Mouse (Mus musculus): ENCODE results near the gene Rsbn1l. TPM values are rescaled to one million over a fixed set of nuclear protein-coding genes. Genes with fewer than 3 reads are reported as not detected.
A peak's percentile ranks its signal among the peaks of the same experiment; 100 is the strongest.

Gene Rsbn1l
- polyA plus RNA-seq, 1 experiment = 6.1 TPM

GRCm38 (mm10) chr5:20967942-20968341 is 11.7 kb upstream of the Rsbn1l start:
- TF ChIP-seq CTCF (IDR thresholded peaks at IDR 0.05; ENCODE audit: extremely low read depth, insufficient read depth, insufficient read length, insufficient replicate concordance) = no peak
- TF ChIP-seq POLR2A (IDR thresholded peaks at IDR 0.05; ENCODE audit: low read depth, low read length) = no peak
- Histone ChIP-seq H3K4me1 (ENCODE audit: control insufficient read depth, insufficient read depth, insufficient read length) (peaks cover 3% of the 10 kb centered on the region; the same call in 1 of the 2 replicates), H3K27ac (ENCODE audit: insufficient read depth, low read length) (peak overlapping the region; percentile 54), H3K27me3 (ENCODE audit: control insufficient read depth, insufficient read depth, low read length) (no peaks in the 10 kb centered on the region), H3K4me3 (ENCODE audit: extremely low read depth, insufficient read depth, insufficient read length) (peak overlapping the region; percentile 3; the same call in 1 of the 2 replicates), H3K36me3 (ENCODE audit: control insufficient read depth, insufficient read depth, low read length) (no peaks in the 10 kb centered on the region)
- DNase-seq (ENCODE audit: low read depth in 1 of 2, low spot score in 2 of 2) = peak in 1 of 2 experiments; percentile 33
- whole genome bisulfite sequencing = 5% methylated on average over 4 of the region's 4 CpGs

- TF ChIP-seq CTCF (IDR thresholded peaks at IDR 0.05; ENCODE audit: extremely low read depth, insufficient read depth, insufficient read length, insufficient replicate concordance) = no peak
- TF ChIP-seq POLR2A (IDR thresholded peaks at IDR 0.05; ENCODE audit: low read depth, low read length) = no peak
- WGBS = 89% methylated on average over 6 of the region's 6 CpGs
- Histone ChIP-seq H3K36me3 (ENCODE audit: control insufficient read depth, insufficient read depth, low read length) (no peaks in the 10 kb centered on the region; the same call in 1 of the 2 replicates), H3K4me3 (ENCODE audit: extremely low read depth, insufficient read depth, insufficient read length) (no peak overlapping the region), H3K4me1 (ENCODE audit: control insufficient read depth, insufficient read depth, insufficient read length) (peaks cover 3% of the 10 kb centered on the region; the same call in 1 of the 2 replicates), H3K27ac (ENCODE audit: insufficient read depth, low read length) (no peak overlapping the region), H3K27me3 (ENCODE audit: control insufficient read depth, insufficient read depth, low read length) (no peaks in the 10 kb centered on the region)
- DNase-seq (ENCODE audit: low read depth in 1 of 2, low spot score in 2 of 2) = no peak
Observed at GRCm38 (mm10) chr5:20964446-20964845, 8.2 kb upstream of the Rsbn1l start.

GRCm38 (mm10) chr5:20963295-20963694 is 7.1 kb upstream of the Rsbn1l start:
- Histone ChIP-seq H3K36me3 (ENCODE audit: control insufficient read depth, insufficient read depth, low read length) (no peaks in the 10 kb centered on the region; the same call in 1 of the 2 replicates), H3K27me3 (ENCODE audit: control insufficient read depth, insufficient read depth, low read length) (no peaks in the 10 kb centered on the region), H3K4me3 (ENCODE audit: extremely low read depth, insufficient read depth, insufficient read length) (no peak overlapping the region), H3K4me1 (ENCODE audit: control insufficient read depth, insufficient read depth, insufficient read length) (peaks cover 3% of the 10 kb centered on the region; the same call in 1 of the 2 replicates), H3K27ac (ENCODE audit: insufficient read depth, low read length) (no peak overlapping the region)
- no peak for DNase-seq (ENCODE audit: low read depth in 1 of 2, low spot score in 2 of 2)
- WGBS = 96% methylated on average over 9 of the region's 9 CpGs
- TF ChIP-seq POLR2A (IDR thresholded peaks at IDR 0.05; ENCODE audit: low read depth, low read length) (no peak), CTCF (IDR thresholded peaks at IDR 0.05; ENCODE audit: extremely low read depth, insufficient read depth, insufficient read length, insufficient replicate concordance) (no peak)

GRCm38 (mm10) chr5:20960927-20961326 is 4.7 kb upstream of the Rsbn1l start:
- H3K4me3 ChIP-seq (ENCODE audit: extremely low read depth, insufficient read depth, insufficient read length) = no peak overlapping the region
- WGBS = 91% methylated on average over 2 of the region's 2 CpGs
- no peak for DNase-seq (ENCODE audit: low read depth in 1 of 2, low spot score in 2 of 2)
- no peaks in the 10 kb centered on the region; the same call in 1 of the 2 replicates for H3K36me3 ChIP-seq (ENCODE audit: control insufficient read depth, insufficient read depth, low read length)
- no peaks in the 10 kb centered on the region for H3K27me3 ChIP-seq (ENCODE audit: control insufficient read depth, insufficient read depth, low read length)
- TF ChIP-seq CTCF (IDR thresholded peaks at IDR 0.05; ENCODE audit: extremely low read depth, insufficient read depth, insufficient read length, insufficient replicate concordance) = no peak
- no peak for TF ChIP-seq POLR2A (IDR thresholded peaks at IDR 0.05; ENCODE audit: low read depth, low read length)
- H3K4me1 ChIP-seq (ENCODE audit: control insufficient read depth, insufficient read depth, insufficient read length) = peaks cover 3% of the 10 kb centered on the region; the same call in 1 of the 2 replicates
- no peak overlapping the region for H3K27ac ChIP-seq (ENCODE audit: insufficient read depth, low read length)

- Histone ChIP-seq H3K27ac (ENCODE audit: insufficient read depth, low read length) (peak overlapping the region; percentile 79), H3K4me1 (ENCODE audit: control insufficient read depth, insufficient read depth, insufficient read length) (peaks cover 19% of the 10 kb centered on the region), H3K36me3 (ENCODE audit: control insufficient read depth, insufficient read depth, low read length) (no peaks in the 10 kb centered on the region), H3K27me3 (ENCODE audit: control insufficient read depth, insufficient read depth, low read length) (no peaks in the 10 kb centered on the region), H3K4me3 (ENCODE audit: extremely low read depth, insufficient read depth, insufficient read length) (peak overlapping the region; percentile 6; the same call in 1 of the 2 replicates)
- no peak for TF ChIP-seq CTCF (IDR thresholded peaks at IDR 0.05; ENCODE audit: extremely low read depth, insufficient read depth, insufficient read length, insufficient replicate concordance)
- no peak for TF ChIP-seq POLR2A (IDR thresholded peaks at IDR 0.05; ENCODE audit: low read depth, low read length)
- 8% methylated on average over 13 of the region's 13 CpGs for WGBS
- DNase-seq (ENCODE audit: low read depth in 1 of 2, low spot score in 2 of 2) = peak in 1 of 2 experiments; percentile 39
Observed at GRCm38 (mm10) chr5:20955114-20955835, 923 bp downstream of the Rsbn1l start.

- no peak for DNase-seq (ENCODE audit: low read depth in 1 of 2, low spot score in 2 of 2)
- H3K27me3 ChIP-seq (ENCODE audit: control insufficient read depth, insufficient read depth, low read length) = no peaks in the 10 kb centered on the region
- TF ChIP-seq CTCF (IDR thresholded peaks at IDR 0.05; ENCODE audit: extremely low read depth, insufficient read depth, insufficient read length, insufficient replicate concordance) (no peak), POLR2A (IDR thresholded peaks at IDR 0.05; ENCODE audit: low read depth, low read length) (no peak)
- H3K27ac ChIP-seq (ENCODE audit: insufficient read depth, low read length) = peak overlapping the region; percentile 91; the same call in 1 of the 2 replicates
- H3K4me3 ChIP-seq (ENCODE audit: extremely low read depth, insufficient read depth, insufficient read length) = peak overlapping the region; percentile 93
- WGBS = 4% methylated on average over 9 of the region's 9 CpGs
- peaks cover 21% of the 10 kb centered on the region for H3K4me1 ChIP-seq (ENCODE audit: control insufficient read depth, insufficient read depth, insufficient read length)
- no peaks in the 10 kb centered on the region for H3K36me3 ChIP-seq (ENCODE audit: control insufficient read depth, insufficient read depth, low read length)
Observed at GRCm38 (mm10) chr5:20952337-20952925, 3.8 kb downstream of the Rsbn1l start.

All from spleen, adult 2 months (tissue).